Mouse (Mus musculus) heart, adult 8-10 months (tissue): Measurements from ENCODE around the gene Upf1. TPM values are rescaled to one million over a fixed set of nuclear protein-coding genes. Genes with fewer than 3 reads are reported as not detected.

Experiments
- DNase-seq: peaks from one replicate; pipeline ENCODE4 v3.0.0; 2022; ENCODE audit warnings: low spot score
- total RNA-seq, 4 experiments: library from RNA; stranded (reverse); gene quantifications; 2 replicates each; pipeline ENCODE4 v1.2.4; 2022

Gene Upf1
- total RNA-seq, 4 experiments from 2014 or later: 46.7 to 48.8 (median 47.5) TPM

- DNase-seq: no peak
Measured at GRCm38 (mm10) chr8:70327512-70327911, 25.6 kb downstream of the Upf1 start.

GRCm38 (mm10) chr8:70323716-70324115 lies 29.4 kb downstream of the Upf1 start:
- DNase-seq: no peak

- DNase-seq: no peak
Measured at GRCm38 (mm10) chr8:70317872-70318271, 35.2 kb downstream of the Upf1 start.

GRCm38 (mm10) chr8:70316511-70317504 lies 36.3 kb downstream of the Upf1 start:
- DNase-seq: no peak

- no peak for DNase-seq
Measured at GRCm38 (mm10) chr8:70315624-70316510, 37.2 kb downstream of the Upf1 start, which contains the start of gene Cers1. Gene Cers1, plus strand, starts transcription at chr8:70315775.

- DNase-seq: no peak
Measured at GRCm38 (mm10) chr8:70313399-70313798, 39.7 kb downstream of the Upf1 start.

GRCm38 (mm10) chr8:70309311-70309710 lies 43.8 kb downstream of the Upf1 start:
- no peak for DNase-seq

- DNase-seq: no peak
Measured at GRCm38 (mm10) chr8:70302901-70303300, 50.2 kb downstream of the Upf1 start.

GRCm38 (mm10) chr8:70302358-70302890 lies 50.7 kb downstream of the Upf1 start, which contains the start of the genes Ddx49 and Cope:
Gene Ddx49, minus strand, starts transcription at chr8:70302489.
Gene Cope, plus strand, starts transcription at chr8:70302518.
- DNase-seq: peak; percentile 96

GRCm38 (mm10) chr8:70300881-70301280 lies 52.2 kb downstream of the Upf1 start:
- DNase-seq: no peak

- no peak for DNase-seq
Measured at GRCm38 (mm10) chr8:70293988-70294405, 59.1 kb downstream of the Upf1 start.

- no peak for DNase-seq
Measured at GRCm38 (mm10) chr8:70286737-70287136, 66.3 kb downstream of the Upf1 start.

- no peak for DNase-seq
Measured at GRCm38 (mm10) chr8:70285304-70285703, 67.8 kb downstream of the Upf1 start.

GRCm38 (mm10) chr8:70284421-70284820 lies 68.7 kb downstream of the Upf1 start:
- no peak for DNase-seq

- no peak for DNase-seq
Measured at GRCm38 (mm10) chr8:70283136-70284077, 69.7 kb downstream of the Upf1 start.

GRCm38 (mm10) chr8:70282603-70283135 lies 70.4 kb downstream of the Upf1 start, which contains the start of gene Homer3:
Gene Homer3, plus strand, starts transcription at chr8:70282827.
- DNase-seq: peak; percentile 91
